Mouse (Mus musculus) spleen, postnatal 4 days (tissue): ENCODE results near the gene Med13l.

Experiments used
- DNase-seq, 2 experiments: peaks; one replicate each; pipeline ENCODE4 v3.0.0; 2022; ENCODE audit warnings: low spot score in 2 of 2

Med13l gene

DNA sequence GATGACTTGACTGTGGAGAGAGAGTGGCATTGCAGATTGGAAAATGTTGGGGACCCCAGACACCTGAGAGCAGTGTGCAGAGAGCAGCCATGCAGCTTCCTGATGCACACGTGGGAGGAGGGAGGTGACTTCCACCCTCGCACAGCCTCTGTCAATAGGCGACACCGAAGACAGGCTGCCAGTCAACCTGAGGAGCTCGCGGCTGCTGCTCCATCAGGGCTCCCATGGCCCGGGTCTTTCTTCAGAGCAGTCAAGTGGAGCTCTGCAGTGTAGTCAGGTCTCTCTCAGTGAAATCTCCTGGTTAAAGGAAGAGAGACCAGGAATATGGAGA lies 131.2 kb downstream of the Med13l start:
- no peak for DNase-seq

DNA sequence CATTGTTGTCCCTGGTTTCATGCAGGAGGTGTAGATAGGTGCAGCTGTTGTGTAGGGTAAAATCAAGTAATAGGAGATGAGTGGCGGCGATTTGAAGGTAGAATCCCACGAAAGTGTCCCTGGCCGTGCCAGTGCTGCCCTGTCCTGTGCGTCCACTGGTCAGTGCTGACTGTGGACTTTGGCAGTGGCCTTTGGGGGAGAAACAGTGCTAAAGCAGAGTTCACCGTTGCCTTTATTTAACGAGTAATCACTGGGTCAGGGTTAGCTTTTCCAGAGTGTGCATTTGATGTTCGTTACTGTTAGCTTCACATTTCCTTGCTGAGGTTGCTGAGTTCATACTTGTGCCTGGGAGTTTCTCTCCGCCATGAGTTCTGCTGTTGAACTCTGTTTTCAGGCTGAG lies 133.5 kb downstream of the Med13l start:
- DNase-seq: no peak

DNA sequence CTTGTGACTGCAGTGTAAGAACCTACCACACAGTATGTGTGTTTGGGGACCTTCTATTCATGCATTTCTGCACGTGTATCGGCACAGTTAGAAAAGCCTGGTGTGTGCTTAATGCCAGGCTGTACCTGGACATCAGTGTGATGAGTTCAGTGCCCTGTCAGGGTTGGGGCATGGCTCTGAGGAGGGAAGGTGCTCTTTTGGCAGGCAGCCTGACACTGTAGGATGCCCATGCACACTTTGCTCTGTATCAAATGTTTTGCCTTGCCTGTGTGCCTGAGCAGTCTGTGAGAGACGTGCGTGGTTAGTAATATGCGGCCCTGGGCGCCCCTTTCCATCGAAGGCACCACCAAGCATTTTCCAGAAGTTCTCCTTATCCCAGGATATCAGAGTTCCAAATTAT lies 136.6 kb downstream of the Med13l start:
- no peak for DNase-seq

DNA sequence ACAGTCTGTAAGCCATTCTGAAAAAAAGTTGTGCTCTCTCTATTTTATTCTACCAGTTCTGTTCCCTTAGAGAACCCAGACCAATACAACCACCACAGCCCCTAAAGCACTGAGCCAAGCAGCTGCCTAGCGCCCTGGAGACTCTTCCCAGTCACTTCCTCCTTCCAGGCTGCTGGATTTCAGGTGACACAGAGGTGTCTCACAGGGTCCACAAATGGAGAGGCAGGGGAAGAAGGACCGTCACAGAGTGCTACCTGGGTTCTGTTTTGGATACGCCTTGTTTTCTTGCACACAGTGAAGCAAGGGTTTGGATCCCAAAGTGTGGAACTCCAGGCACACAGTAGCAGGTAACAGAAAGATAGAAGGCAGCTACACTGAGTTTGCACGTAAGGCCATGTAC lies 140.5 kb downstream of the Med13l start:
- no peak for DNase-seq

DNA sequence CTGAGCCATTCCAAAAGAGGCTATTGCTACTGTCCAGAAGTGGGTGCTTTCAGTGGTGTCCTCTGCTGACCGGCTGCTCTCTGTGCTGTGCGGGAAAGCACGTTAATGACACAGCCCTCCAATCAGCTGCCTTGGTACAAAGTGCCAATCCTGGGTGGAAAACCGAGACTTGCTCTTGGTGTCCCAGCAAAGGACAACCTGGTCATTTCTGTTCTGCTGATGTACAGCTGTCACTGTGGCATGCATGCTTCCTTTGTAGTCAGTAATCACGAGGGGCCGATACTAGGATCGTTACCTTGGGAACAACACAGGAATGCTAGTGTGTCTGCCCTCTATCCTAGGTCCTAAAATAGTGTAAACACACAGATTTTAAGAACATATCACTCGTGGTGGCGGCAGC lies 142.2 kb downstream of the Med13l start:
- DNase-seq: no peak

DNA sequence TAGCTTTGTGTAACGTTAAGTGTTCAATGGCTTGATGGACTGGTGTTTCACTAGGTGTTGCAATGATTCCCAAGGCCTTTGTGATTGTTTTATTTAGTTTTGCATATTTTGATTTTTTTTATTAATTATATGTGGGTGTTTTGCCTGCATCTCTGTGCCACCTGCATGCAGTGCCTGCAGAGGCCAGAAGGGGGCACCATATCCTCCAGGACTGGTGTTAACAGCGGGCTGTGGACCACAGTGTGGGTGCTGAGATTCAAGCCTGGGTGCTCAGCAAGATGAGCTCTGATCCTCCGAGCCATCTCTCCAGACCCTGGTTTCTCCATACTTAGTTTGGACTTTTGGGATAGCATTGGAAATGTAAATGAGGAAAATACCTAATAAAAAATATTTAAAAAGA lies 143.7 kb downstream of the Med13l start:
- peak; percentile 47 to 84 for DNase-seq

DNA sequence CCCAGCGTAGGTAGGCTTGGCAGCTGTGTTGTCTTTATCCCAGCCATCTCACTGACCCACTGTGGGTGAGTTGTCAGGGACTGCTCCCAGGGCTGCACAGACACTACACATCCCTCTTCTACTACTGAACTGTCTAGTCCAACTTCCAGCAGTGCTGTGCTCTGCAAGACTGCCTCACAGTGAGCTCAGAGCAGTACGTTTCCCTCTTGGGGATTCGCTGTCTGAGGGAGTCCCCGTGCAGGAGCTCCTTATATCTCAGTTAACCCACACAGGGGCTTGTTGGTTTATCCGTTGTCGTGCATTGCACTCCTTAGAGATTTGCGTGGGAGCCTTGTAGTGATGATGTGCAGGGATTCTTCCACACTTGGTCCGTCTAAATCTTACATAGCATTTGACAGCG lies 144.5 kb downstream of the Med13l start:
- DNase-seq: no peak

DNA sequence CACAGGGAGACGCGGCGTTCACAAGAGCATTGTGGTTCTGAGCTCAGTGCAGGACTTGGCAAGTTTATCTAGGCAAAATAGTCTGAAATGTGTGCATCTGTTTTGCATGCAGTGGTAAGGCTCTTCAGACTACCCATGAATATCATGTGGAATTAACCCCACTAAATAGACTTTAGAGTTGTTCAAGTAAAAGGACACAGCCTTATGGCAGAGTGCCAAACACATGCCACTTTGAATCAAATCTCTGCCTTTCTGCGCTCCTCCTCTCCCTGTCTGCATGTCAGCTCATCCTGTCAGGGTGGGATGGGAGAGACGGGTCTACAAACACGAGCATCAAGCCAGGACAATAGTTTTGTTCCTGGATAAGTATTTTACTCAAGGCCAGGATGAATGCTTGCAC lies 145.5 kb downstream of the Med13l start:
- DNase-seq: no peak

DNA sequence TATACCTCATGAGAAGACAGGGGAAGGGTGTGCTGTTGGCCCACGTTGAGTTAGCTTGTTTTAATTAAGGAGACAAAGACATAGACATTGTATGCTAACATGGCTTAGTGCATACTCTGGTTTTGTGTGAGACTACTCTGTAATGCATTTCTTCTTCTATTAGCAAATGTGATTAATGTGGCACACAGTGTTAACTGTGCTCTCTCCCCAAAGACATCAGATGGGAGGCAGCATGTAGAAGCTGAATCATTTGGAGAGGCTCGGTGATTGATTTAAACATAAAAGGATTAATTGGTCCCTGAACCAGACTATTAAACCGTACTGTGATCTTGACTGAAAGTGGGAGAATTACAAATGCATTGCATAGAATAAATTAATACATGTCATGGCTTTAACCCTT lies 145.9 kb downstream of the Med13l start:
- no peak for DNase-seq

DNA sequence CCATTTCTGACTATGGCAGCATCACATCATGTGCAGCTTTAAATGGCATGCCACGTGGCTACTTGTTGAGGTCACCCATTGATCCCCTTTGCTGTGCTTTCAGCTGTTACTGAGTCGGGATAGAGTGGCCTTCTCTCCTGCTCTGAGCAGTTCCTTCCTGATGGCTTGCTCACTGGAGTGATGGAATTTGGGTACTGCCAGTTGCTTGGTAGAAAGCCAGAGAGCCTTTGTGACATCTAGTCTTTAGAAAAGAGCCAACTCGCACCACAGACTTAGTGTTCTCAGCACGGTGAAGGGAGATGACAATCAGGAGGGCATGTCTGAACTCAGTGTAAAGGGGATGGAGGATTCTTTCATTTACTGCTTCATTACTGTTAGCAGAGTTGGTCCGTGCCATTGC lies 147.0 kb downstream of the Med13l start:
- no peak for DNase-seq

DNA sequence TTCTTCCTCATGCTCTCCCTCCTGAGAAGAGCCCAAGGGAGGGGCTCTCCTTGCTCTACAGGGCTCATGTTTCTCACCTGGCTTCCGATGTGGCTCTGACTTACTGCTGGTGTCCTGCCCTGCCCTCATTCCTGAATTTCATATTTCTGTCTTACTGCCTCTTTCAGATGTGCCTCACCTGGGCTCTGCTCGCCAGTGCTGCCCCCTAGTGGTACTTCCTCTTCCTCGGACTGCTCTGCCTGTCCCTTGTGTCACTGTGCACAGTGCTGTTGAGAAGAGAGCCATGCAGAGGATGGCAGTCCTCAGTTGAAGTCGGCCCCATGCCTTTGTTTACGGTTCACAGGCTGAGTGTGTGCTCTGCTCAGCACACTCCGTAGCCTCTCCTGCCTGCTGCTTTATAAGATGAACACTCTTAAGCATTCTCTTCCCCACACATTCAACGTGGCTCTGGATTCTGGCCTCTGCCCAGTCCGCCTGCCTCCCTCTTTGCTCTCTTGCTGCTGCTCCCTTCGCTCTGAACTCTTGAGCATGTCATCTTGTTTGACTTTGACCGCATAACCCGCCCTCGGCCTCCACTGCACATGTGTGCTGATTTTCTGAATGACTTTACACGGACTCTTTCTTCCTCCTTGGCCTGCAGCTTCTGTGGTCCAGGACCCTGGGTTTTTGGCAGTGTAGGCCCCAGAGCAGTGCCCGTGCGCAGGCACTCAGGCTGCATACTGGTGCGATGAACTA lies 147.9 kb downstream of the Med13l start:
- peak; percentile 72 to 90 for DNase-seq

DNA sequence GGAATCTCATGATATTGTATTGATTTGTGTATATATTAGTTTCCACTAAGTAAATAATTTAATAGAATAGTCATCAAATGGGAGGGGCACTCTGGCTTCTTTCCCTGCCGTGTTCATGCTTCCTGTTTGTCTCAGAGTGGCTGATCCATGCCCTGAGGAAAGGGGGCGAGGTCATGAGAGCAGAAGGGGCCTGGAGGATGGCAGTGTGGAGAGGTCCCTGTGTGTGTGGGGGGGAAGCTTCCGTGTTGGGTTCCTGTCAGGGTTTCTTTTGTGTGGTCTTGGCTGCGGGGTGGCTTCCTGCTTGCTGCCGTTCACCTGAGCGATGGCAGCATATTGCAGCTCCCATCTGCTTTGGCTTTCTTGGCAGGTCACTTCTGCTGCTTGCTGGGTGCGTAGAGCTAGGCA lies 149.4 kb downstream of the Med13l start:
- DNase-seq: no peak

DNA sequence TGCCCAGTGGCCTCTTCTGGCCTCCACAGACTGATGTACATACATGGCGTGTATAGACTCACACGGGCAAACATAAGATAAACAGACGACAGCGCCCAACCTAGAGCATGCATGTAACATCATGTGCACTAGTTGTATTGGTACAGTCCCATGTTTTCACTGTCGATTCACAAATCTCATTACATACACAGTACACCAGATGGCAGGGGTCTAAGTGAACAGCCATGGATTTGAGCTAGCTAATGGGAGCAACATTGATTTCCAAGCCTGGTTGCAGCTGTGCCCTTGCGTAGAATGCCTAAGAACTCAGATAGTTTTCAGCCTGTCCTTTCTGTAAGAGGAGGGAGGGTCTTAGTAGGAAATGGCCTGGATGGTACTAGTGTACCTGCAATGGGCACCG lies 155.0 kb downstream of the Med13l start:
- DNase-seq: no peak

DNA sequence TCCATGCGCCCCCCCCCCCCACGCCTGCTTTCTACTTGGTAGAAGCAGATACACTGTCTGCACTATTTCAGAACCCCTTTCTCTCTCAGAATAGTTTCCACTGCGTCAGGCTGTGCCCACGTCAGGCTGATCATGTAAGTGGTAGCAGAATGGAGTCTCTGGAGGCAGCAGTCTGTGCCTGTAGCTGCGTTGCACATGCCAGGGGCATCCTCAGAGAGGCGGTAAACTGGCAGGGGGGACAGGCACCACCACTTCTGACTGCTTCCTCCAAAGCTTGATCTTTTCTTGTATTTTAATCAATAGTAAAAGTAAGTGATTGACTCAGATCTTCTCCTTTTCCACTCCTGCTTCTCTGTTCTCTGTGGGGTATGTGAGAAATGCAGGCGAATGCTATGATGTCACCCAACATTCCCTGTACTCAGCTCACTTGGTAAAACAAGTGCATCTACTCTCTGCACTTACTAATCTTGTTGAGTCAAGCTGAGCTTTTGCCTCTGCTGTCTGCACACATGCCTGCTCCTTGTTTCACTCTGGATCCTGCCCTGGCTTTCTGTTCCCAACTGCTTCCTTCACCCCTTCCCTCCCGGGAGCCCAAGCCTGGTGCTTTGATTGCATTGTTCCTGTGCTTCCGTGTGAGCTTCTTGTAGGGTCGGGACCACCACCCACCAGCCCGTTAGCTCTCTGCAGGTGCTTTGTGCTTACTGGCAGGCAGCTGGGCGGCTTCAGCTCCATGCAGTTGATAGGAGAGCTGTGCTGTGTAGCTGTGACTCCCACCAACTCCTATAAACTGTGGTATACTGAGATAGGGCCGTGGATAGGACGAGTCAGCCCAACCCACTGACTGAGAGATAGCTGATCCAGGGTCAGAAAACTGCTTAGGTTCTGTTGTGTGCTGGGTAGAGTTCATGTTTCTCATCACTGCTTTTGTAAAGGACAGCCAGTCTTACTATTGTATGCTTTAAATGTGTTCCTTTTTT lies 156.1 kb downstream of the Med13l start:
- DNase-seq: no peak

DNA sequence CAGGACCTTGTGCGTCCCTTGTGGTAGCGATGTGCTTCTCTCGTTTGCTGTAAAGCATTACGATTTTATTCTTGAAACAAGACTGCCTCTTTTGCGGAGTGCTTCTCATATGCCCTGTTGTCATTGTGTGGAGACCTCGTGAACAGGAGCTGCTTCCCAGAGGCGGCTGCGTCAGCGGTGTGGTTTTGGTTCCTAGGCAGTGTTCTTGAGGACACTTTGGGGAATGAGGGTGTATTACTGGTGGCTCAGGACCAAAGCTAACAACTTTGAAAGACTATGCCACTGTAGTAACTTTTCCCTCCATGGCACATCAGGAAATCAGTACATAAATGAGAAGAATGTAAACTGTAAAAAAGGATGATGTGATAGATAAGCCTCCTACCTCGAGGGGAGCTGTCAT lies 157.0 kb downstream of the Med13l start:
- no peak for DNase-seq

DNA sequence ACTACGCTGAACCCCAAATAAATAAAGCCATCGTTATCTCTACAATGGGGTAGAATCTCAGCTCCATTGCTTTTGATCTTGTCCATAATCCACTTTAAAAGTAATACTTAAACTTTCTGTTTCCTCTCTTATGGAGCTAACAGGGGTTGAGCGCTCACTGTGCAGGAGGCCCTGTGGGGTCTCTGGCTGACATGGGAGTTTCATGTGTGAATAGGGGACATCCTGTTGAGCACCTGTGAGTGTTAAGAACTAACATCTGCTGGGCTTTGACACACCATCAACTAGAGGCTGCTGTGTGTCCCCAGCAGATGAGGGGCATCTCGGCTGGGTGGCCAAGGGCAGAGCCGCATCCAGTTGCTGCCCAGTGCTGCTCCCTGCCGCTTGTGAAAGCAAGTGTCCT lies 157.6 kb downstream of the Med13l start:
- DNase-seq: no peak

DNA sequence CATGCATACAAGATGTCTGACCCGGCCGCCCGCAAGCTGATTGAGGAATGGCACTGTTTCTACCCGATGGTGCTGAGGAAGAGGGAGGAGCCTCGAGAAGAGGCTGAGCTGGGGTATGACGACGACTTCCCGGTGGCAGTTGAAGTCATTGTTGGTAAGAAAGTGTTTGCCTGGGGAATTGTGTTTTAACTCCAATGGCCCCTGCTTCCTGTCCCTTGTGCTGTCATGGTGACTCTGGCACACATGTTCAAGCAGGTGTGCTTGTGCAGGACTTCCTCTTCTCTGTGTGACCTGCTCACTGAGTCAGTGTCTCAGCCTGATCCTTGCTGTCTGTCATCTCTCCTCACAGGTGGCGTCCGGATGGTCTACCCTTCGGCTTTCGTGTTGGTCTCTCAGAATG lies 160.9 kb downstream of the Med13l start:
- DNase-seq: no peak

DNA sequence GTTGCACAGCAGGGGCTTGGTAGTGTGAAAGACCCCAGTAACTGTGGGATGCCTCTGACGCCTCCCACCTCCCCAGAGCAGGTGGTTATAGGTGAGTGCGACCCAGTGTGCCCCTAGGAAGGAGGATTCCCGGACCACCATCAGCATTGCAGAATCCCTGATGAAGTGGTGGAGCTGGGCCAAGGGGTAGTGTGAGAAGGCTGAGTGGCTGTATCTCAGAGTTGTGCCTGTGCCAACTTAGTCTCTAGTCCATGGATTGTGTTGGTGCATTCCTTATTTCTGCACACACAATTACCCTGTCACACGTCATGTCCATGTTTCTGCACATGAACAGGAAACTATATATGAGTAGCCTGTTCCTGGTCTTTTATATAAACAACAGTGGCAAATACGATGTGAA lies 161.4 kb downstream of the Med13l start:
- no peak for DNase-seq

DNA sequence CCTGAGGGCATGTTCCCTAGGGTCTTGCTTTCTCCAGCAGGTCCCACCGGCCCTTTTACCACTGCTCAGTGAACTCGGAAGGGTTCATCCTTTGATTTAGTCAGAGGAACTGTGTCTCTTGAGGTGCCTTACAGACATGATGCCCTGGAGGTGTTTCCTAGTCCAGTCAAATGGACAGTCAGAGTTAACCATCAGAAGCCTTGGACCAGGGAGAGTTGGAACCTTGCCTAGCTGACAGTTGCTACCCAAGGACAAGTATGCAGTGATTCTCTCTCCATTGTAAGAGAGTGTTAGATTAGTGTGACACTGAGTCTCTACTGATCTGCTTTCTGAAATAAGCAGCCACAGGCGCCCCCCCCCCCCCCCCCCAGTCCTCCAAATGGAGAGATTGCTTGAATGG lies 162.0 kb downstream of the Med13l start:
- no peak for DNase-seq

DNA sequence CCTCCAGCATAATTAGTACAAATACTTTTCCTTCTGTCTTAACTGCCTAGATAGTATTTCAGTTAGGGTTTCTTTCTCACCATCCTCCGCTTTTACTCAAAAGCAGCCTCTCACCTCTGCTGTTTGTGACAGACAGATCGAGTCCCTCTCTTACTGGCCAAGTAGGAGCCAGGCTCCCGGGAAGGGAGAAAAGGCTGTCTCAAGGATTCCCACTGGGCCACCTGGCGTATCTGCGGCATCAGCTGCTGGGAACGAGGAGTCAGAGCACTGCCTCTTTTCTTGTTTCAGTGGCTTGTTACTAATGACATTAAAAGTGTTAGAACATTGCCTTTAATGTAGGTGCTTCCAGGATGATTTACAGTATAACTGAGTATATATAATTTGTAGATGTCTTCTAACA lies 164.9 kb downstream of the Med13l start:
- DNase-seq: no peak

DNA sequence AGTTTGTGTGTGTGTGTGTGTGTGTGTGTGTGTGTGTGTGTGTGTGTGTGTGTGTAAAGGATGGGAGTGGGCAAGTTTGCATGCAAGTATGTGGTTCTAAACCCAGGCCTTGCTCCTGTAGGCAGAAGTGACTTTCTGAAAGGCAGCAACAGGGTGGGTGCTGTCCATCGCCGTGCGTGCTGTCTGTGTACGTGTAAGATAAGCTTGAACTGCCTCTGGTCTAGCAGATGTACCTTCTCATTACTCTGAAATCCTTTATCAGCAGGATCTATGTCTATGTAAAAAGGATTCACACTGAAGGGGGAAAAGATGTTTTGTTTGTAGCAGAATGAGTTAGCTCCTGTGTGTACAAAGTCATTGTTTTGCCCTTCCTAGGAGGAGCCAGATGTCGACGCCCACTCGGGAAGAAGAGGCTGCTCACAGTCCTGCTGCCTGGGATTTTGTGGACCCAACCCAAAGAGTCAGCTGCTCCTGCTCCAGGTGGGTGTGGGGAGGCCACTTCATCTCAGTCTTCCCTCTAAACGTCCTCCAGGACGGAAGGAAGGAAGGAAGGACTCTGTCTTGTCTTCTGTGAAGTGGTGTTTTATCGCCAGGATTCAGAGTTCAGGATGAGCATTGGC lies 165.5 kb downstream of the Med13l start:
- DNase-seq: no peak

DNA sequence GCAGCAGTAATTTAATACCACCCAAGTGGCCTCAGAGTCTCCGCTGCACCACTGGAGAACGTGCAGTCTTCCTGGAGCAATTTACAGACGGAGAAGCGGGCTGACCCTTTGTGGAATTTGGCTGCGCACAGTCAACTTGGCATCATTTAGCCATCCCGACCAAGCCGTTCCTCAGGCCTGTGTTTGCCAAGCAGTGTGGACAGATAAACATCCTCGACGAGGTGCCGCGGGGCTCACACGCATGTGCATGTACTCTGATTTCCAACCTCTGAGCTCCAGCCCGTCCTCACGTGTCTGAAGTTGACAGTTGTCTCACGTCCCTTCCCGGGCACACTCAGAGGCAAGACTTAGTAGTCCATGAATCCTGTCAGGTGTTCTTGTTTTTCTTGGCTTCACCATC lies 166.9 kb downstream of the Med13l start:
- no peak for DNase-seq

DNA sequence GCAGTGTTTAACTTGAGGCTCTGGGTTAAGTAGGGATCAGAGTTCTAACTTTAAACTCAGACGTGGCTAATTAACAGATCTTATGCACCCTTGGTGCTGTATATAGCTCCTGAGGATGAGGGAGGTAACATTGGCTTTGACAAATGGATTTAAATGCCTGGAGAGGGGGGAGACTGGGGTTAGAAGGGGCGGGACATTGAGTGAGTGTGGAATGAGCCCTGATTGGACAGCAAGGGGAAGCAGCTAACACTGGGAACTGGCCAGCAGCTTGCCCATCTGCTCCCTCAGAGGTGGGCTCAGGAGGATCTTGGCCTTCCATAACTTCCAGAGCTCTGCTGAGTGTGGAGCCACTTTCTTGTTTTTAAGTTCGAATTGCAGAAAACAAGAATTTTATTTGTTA lies 171.7 kb downstream of the Med13l start:
- no peak for DNase-seq
